ENCODE assay signal across 8 mouse cellular contexts in genomic region chr2:167318981-167319380, GRCm38 (mm10). TPM values are rescaled to one million over a fixed set of nuclear protein-coding genes. Genes with fewer than 3 reads are reported as not detected.
DNase-seq lines count a peak whose midpoint lies in the region; ATAC-seq and TF ChIP-seq lines count a peak whose summit lies in the region.

No protein-coding gene starts in this region.

- H3K36me3 ChIP-seq in kidney, postnatal 0 days (ENCODE audit: insufficient read depth, low read length), result no peaks in the 10 kb centered on the region
- H3K36me3 ChIP-seq in midbrain, embryonic 13.5 days, result no peaks in the 10 kb centered on the region

- intact Hi-C loops in left cerebral cortex, postnatal 36 days (cut with DNase I), result no loop called here

- H3K9me3 ChIP-seq in kidney, postnatal 0 days (replicated peaks; ENCODE audit: low read length), result no peaks in the 10 kb centered on the region
- no peaks in the 10 kb centered on the region for H3K9me3 ChIP-seq in midbrain, embryonic 13.5 days

- no peak overlapping the region for H3K9ac ChIP-seq in kidney, postnatal 0 days (ENCODE audit: low read depth, low read length)
- H3K9ac ChIP-seq in midbrain, embryonic 13.5 days (replicated peaks), result no peak overlapping the region

- peak; percentile 52 for DNase-seq in adrenal gland, postnatal 10 days
- DNase-seq in heart, adult 8-10 months (ENCODE audit: low spot score), result peak; percentile 65
- peak; percentile 70 for DNase-seq in kidney, postnatal 0 days (ENCODE audit: low spot score)
- DNase-seq in thymus, postnatal 0 days (ENCODE audit: low spot score), result no peak
- DNase-seq in neural tube, embryonic 10.5 days (ENCODE audit: extremely low spot score, low spot score), result no peak
- DNase-seq in left cerebral cortex, postnatal 36 days (ENCODE audit: low spot score in 2 of 2), result no peak

- H3K4me2 ChIP-seq in kidney, postnatal 0 days (ENCODE audit: low read length), result no peak overlapping the region
- H3K4me2 ChIP-seq in midbrain, embryonic 13.5 days (replicated peaks), result no peak overlapping the region

- ATAC-seq in kidney, postnatal 0 days (replicated peaks; ENCODE audit: low FRiP score, low read depth), result 0 out of 2 replicates have a peak, but pooled peaks have one; percentile 6
- ATAC-seq in megakaryocyte, adult 5-6 weeks (ENCODE audit: poor library complexity, severe bottlenecking), result peak; percentile 96
- ATAC-seq in midbrain, embryonic 13.5 days, result no peak

- peaks cover 8% of the 10 kb centered on the region; the same call in 1 of the 2 replicates for H3K4me1 ChIP-seq in kidney, postnatal 0 days (replicated peaks; ENCODE audit: insufficient read depth, low read length)
- peaks cover 35% of the 10 kb centered on the region for H3K4me1 ChIP-seq in midbrain, embryonic 13.5 days (replicated peaks)

- WGBS in kidney, postnatal 0 days, result 4% methylated on average over 5 of the region's 5 CpGs
- WGBS in midbrain, embryonic 13.5 days, result 71% methylated on average over 5 of the region's 5 CpGs

- no peaks in the 10 kb centered on the region for H3K27me3 ChIP-seq in kidney, postnatal 0 days (ENCODE audit: insufficient read depth, low read length)
- no peaks in the 10 kb centered on the region for H3K27me3 ChIP-seq in midbrain, embryonic 13.5 days

- 0 out of 2 replicates have a peak overlapping the region, but pooled peaks have one; percentile 52 for H3K27ac ChIP-seq in kidney, postnatal 0 days
- H3K27ac ChIP-seq in midbrain, embryonic 13.5 days, result no peak overlapping the region

- no peak overlapping the region for H3K4me3 ChIP-seq in kidney, postnatal 0 days (replicated peaks; ENCODE audit: low read depth, low read length)
- no peak overlapping the region for H3K4me3 ChIP-seq in midbrain, embryonic 13.5 days (replicated peaks)

- TF ChIP-seq CTCF in kidney, postnatal 0 days (IDR thresholded peaks at IDR 0.05; ENCODE audit: low read depth), result no peak

RNA-seq across cellular contexts. Expression of gene B4galt5, which starts 30.0 kb away (rescaled TPM):
- total RNA-seq in adrenal gland, postnatal 10 days (2021), result 10 to 100 TPM; 55.5 to 76.9 TPM
- 10 to 100 TPM in 3 of 4 experiments, 1 to 10 TPM in 1; 8.9 to 12.8 (median 11.6) TPM for total RNA-seq in heart, adult 8-10 months (2022)
- polyA plus RNA-seq in kidney, postnatal 0 days (2015; fragmentation: Nextera tagmentation; extraction: Ambion mirVana), result 19.5 and 22.6 TPM in 2 replicates
- 62.5 and 80.6 TPM in 2 replicates for total RNA-seq in megakaryocyte, adult 5-6 weeks (2015)
- 52.4 and 67.3 TPM in 2 replicates for total RNA-seq in megakaryocyte, adult 5-6 weeks (2017)
- polyA plus RNA-seq in midbrain, embryonic 13.5 days (2015; fragmentation: Nextera tagmentation; extraction: Ambion mirVana), result 10.6 and 11.2 TPM in 2 replicates
- polyA plus RNA-seq in thymus, postnatal 0 days (2015; fragmentation: Nextera tagmentation; extraction: Ambion mirVana), result 4.6 and 5.8 TPM in 2 replicates
- 10 to 100 TPM; 47.9 to 54.0 TPM for total RNA-seq in left cerebral cortex, postnatal 36 days (2021)

Comparison
In these comparisons a context has a peak if more than half of its experiments do, and no peak if none do; other contexts are left out.
1. DNase-seq: peak in adrenal gland, postnatal 10 days (single experiment), heart, adult 8-10 months (single experiment) and kidney, postnatal 0 days (single experiment); none in thymus, postnatal 0 days (single experiment), neural tube, embryonic 10.5 days (single experiment) and left cerebral cortex, postnatal 36 days (0 of 2).